Mouse (Mus musculus): ENCODE measurements around the gene Fcrls.

The Fcrls gene

GRCm38 (mm10) chr3:87263436-87263835 lies at the start of gene Fcrls:
Fcrls (minus strand) TSS chr3:87263738.
- DNase-seq (ENCODE audit: low read depth, low spot score) = no peak

GRCm38 (mm10) chr3:87309922-87310321 lies 46.4 kb upstream of the Fcrls start:
- DNase-seq (ENCODE audit: low read depth, low spot score) = no peak

GRCm38 (mm10) chr3:87299901-87300300 lies 36.4 kb upstream of the Fcrls start:
- no peak for DNase-seq (ENCODE audit: low read depth, low spot score)

GRCm38 (mm10) chr3:87274372-87274771 lies 10.8 kb upstream of the Fcrls start:
- no peak for DNase-seq (ENCODE audit: low read depth, low spot score)

- DNase-seq (ENCODE audit: low read depth, low spot score) = no peak
These were observed 3.0 kb upstream of the Fcrls start for GRCm38 (mm10) chr3:87266581-87266980.

- no peak for DNase-seq (ENCODE audit: low read depth, low spot score)
These were observed 8.3 kb downstream of the Fcrls start for GRCm38 (mm10) chr3:87255239-87255638.

- DNase-seq (ENCODE audit: low read depth, low spot score) = no peak
These were observed 14.0 kb downstream of the Fcrls start for GRCm38 (mm10) chr3:87249571-87249970.

GRCm38 (mm10) chr3:87247292-87247691 lies 16.2 kb downstream of the Fcrls start:
- DNase-seq (ENCODE audit: low read depth, low spot score) = no peak

GRCm38 (mm10) chr3:87243654-87244053 lies 19.9 kb downstream of the Fcrls start:
- peak; percentile 14 for DNase-seq (ENCODE audit: low read depth, low spot score)

- DNase-seq (ENCODE audit: low read depth, low spot score) = no peak
These were observed 22.6 kb downstream of the Fcrls start for GRCm38 (mm10) chr3:87240909-87241308.

GRCm38 (mm10) chr3:87223636-87224035 lies 39.9 kb downstream of the Fcrls start:
- DNase-seq (ENCODE audit: low read depth, low spot score) = no peak

- DNase-seq (ENCODE audit: low read depth, low spot score) = no peak
These were observed 41.2 kb downstream of the Fcrls start for GRCm38 (mm10) chr3:87222346-87222745.

- no peak for DNase-seq (ENCODE audit: low read depth, low spot score)
These were observed 48.4 kb downstream of the Fcrls start for GRCm38 (mm10) chr3:87215176-87215575.

- DNase-seq (ENCODE audit: low read depth, low spot score) = no peak
These were observed 49.2 kb downstream of the Fcrls start for GRCm38 (mm10) chr3:87214221-87214864.

- DNase-seq (ENCODE audit: low read depth, low spot score) = no peak
These were observed 57.0 kb downstream of the Fcrls start for GRCm38 (mm10) chr3:87206336-87207075.
